Mouse (Mus musculus): Measurements from ENCODE around the gene Ifitm6.
"Not testable (repeated sequence)": the region's sequence is repeated elsewhere in the genome, so short reads cannot be mapped to it uniquely, and the experiment has no call there.

DNA sequence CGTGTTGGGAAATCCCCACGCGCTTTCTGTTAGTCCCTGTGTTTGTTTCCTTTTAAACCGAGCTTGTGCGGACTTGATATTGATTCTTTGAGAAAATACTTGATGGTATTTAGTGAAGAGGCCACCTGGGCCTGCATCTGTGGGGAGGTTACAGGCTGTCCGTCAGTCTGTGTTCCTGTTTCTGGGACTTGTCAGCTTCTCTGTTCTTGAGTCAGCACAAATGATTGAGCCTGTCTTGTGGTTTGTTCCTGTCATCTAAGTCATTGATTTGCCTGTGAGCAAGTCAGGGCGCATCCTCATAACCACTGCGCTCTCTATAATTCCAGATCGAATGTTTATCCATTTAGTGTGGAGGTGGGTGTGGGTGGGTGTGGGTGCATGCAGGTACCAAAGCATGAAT is 41.0 kb downstream of the Ifitm6 start:
- not testable (repeated sequence) for TF ChIP-seq CTCF (IDR thresholded peaks at IDR 0.05; ENCODE audit: extremely low read depth, insufficient read length, insufficient replicate concordance, low read depth, low read length); POLR2A (IDR thresholded peaks at IDR 0.05; ENCODE audit: low read depth, low read length)
